Mouse (Mus musculus) forebrain, embryonic 13.5 days (tissue): ENCODE measurements around the gene Calcrl. TPM values are rescaled to one million over a fixed set of nuclear protein-coding genes. Genes with fewer than 3 reads are reported as not detected.

Source experiments
- ATAC-seq: fragments of 200-750 bp; cut with Nextera tagmentation; 2 replicates; pipeline ENCODE4 v1.8.0; 2017
- H3K27ac ChIP-seq: fragments of 300-500 bp; sonication (generic); 2 replicates; pipeline ENCODE4 v1.5.1; 2015; ENCODE audit warnings: inconsistent platforms, mild to moderate bottlenecking, moderate library complexity
- H3K27me3 ChIP-seq: fragments of 300-500 bp; sonication (generic); 2 replicates; pipeline ENCODE4 v1.6.1; 2015; ENCODE audit warnings: mild to moderate bottlenecking, inconsistent platforms
- H3K36me3 ChIP-seq: fragments of 300-500 bp; sonication (generic); 2 replicates; pipeline ENCODE4 v1.6.1; 2015; ENCODE audit warnings: mild to moderate bottlenecking, inconsistent platforms; ENCODE audit not compliant: poor library complexity, severe bottlenecking
- H3K4me1 ChIP-seq: fragments of 300-500 bp; sonication (generic); 2 replicates; pipeline ENCODE4 v1.6.1; 2015; ENCODE audit warnings: inconsistent platforms
- H3K4me2 ChIP-seq: fragments of 300-500 bp; sonication (generic); 2 replicates; pipeline ENCODE4 v1.6.1; 2015; ENCODE audit warnings: inconsistent platforms, mild to moderate bottlenecking, moderate library complexity
- H3K4me3 ChIP-seq: fragments of 300-500 bp; sonication (generic); 2 replicates; pipeline ENCODE4 v1.5.1; 2015; ENCODE audit warnings: mild to moderate bottlenecking, inconsistent platforms
- H3K9ac ChIP-seq: fragments of 300-500 bp; sonication (generic); 2 replicates; pipeline ENCODE4 v1.6.1; 2015; ENCODE audit warnings: mild to moderate bottlenecking, inconsistent platforms
- H3K9me3 ChIP-seq: fragments of 300-500 bp; sonication (generic); replicated peaks from 2 replicates; pipeline ENCODE4 v1.6.1; 2016; ENCODE audit warnings: inconsistent platforms
- WGBS: fragments of 180-500 bp; shearing (Covaris S2); methylation state at CpG from one replicate; pipeline ENCODE4 v1.1.7; 2015; 5-methylcytosine and 5-hydroxymethylcytosine counted together
- polyA plus RNA-seq: library from polyadenylated mRNA; unstranded; fragments of >200 nt; fragmentation: Nextera tagmentation; extraction: Ambion mirVana; gene quantifications from 2 replicates; pipeline ENCODE4 v1.2.1, GENCODE M21; 2015

Gene Calcrl
- polyA plus RNA-seq, 1 experiment from 2014 or later: 5.7 TPM

DNA sequence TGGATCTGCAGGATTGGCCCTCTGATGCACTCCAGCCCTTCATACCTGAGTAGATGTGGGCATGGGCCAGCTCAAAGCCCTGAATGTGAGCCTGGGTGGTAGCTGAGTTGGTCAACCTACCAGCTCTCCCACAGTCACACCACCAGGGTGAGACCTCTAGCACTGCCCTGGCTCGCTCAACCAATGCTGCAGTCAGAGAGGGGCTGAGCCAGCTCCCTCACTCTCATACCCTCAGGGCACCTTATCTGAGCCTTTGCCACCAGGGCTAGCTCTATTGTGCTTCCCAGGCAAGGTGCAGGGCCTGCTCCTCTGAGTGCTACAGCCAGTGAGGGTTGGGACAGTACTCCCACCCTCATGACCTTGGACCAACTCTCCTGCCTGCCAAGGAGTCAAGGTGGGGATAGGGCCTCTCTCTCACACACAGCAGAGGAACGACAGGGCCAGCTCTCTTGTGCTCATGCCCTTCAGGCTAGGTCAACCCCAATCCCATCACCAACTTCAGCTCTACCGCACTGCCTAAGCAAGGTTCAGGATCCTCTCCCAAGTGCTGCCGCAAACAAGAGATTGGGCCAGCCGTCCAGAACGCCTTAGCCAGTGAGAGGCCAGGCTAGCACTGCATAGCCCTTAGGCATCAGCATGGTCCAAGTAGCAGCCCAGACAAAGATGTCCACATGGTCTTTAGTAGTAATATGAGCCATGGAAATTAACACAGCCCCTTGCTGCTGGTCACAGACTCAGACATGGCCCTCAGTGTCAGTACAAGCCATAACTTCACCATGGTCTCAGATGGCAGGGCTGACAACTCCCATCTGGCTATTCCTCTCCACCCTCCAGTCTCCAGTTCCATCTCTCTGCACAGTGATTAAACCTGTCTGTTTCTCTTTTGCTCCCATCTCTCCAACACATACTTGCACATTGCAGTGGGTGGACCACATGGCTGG, 62.2 kb downstream of the Calcrl start:
- ATAC-seq: 0 out of 2 replicates have a peak, but pooled peaks have one; percentile 4
- Histone ChIP-seq H3K4me3 (no peak overlapping the region), H3K9ac (no peak overlapping the region), H3K27ac (no peak overlapping the region), H3K9me3 (no peaks in the 10 kb centered on the region), H3K27me3 (no peaks in the 10 kb centered on the region), H3K4me2 (no peak overlapping the region), H3K4me1 (no peaks in the 10 kb centered on the region), H3K36me3 (no peaks in the 10 kb centered on the region)
- 92% methylated on average over 6 of the region's 6 CpGs for WGBS

DNA sequence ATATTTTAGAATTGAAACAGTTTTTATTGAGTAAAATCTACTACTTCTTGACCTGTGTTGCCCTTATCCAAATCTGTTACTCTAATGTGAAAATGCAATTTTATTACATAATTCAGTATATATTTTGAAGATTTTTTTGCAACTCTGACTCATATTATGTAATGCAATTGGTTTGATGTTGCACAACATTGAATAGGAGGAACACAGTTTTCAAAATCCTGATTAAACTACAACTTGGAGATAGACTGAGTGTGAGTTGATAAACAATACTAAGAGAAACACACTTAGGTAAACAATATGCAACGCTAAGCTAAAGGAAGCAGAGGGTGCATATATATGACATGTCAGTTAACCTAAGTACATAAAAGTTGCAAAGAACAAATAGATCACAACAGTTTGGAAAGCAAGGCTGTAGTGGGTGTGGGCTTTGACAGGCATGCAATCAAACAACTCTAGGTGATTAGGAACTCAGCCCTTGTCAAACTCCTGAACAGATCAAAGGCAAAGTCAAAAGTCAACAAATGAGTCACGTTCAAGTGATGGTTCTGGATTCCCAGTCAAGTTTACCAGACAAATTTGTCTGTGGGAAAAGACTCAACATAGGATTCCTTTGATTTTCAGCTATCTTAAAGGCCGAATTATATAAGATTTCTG, 66.4 kb downstream of the Calcrl start:
- H3K4me2 ChIP-seq: no peak overlapping the region
- H3K9me3 ChIP-seq: no peaks in the 10 kb centered on the region
- no peaks in the 10 kb centered on the region for H3K4me1 ChIP-seq
- no peak overlapping the region for H3K27ac ChIP-seq
- no peaks in the 10 kb centered on the region for H3K27me3 ChIP-seq
- ATAC-seq: no peak
- no peak overlapping the region for H3K4me3 ChIP-seq
- H3K9ac ChIP-seq: no peak overlapping the region
- WGBS: 78% methylated on average over 3 of the region's 3 CpGs
- no peaks in the 10 kb centered on the region for H3K36me3 ChIP-seq

DNA sequence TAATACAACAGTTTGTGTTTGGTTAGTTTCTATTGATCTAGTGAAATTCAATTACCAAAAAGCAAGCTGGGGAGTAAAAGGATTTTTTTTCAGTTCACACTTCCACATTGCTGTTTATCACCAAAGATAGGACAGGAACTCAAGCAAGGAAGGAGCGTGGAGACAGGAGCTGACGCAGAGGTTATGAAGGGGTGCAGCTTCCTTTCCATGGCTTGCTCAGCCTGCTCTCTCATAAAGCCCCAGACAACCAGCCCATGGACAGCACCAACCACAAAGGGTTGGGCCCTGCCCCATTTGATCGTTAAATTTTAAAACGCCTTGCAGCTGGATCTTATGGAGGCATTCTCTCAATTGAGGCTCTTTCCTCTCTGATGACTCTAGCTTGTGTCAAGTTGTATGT, 69.9 kb downstream of the Calcrl start:
- Histone ChIP-seq H3K9me3 (no peaks in the 10 kb centered on the region), H3K4me1 (no peaks in the 10 kb centered on the region), H3K4me3 (no peak overlapping the region), H3K27ac (no peak overlapping the region), H3K9ac (no peak overlapping the region), H3K36me3 (no peaks in the 10 kb centered on the region), H3K27me3 (no peaks in the 10 kb centered on the region), H3K4me2 (no peak overlapping the region)
- WGBS: 87% methylated on average over 4 of the region's 4 CpGs
- ATAC-seq: no peak

DNA sequence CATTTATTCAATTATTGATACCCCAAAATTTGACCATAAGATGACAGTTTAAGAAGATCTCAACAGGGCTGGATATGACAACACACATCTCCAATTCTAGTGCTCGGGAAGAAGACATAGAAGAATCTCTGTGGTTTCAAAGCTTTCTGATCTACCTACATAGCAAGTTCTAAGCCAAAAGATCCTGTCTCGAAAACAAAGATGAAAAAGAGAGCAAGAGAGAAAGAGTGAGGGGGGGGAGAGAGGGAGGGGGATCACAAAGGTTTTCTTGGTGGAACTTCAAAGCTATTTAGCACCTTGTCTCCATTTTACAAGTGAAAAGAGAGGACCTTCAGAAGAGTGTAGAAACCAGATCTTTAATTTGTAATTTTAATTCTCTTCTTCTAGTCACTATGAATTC, 77.8 kb downstream of the Calcrl start:
- H3K4me3 ChIP-seq: no peak overlapping the region
- H3K4me2 ChIP-seq: no peak overlapping the region
- WGBS: 72% methylated on average over 2 of the region's 2 CpGs
- ATAC-seq: no peak
- no peaks in the 10 kb centered on the region for H3K4me1 ChIP-seq
- no peaks in the 10 kb centered on the region for H3K27me3 ChIP-seq
- H3K36me3 ChIP-seq: no peaks in the 10 kb centered on the region
- no peak overlapping the region for H3K27ac ChIP-seq
- no peaks in the 10 kb centered on the region for H3K9me3 ChIP-seq
- H3K9ac ChIP-seq: no peak overlapping the region

DNA sequence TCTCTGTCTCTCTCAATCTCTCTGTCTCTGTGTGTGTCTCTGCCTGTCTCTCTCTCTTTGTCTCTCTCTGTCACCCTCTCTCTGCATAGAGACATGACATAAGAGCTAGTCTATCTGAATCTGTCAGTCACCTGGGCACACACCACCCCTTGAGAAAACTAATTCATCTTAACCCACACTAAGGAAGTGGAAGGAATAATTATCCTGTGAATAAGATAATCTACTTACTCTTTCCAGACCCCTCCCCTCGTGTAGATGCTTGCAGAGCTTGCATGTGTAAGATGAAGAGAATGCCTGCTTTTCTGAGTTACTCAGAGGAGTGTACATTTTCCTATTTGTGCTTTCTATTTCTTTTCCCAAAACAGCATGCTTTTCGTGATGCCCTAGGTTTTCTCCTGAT, 81.5 kb downstream of the Calcrl start:
- no peak overlapping the region for H3K4me2 ChIP-seq
- H3K27me3 ChIP-seq: no peaks in the 10 kb centered on the region
- 65% methylated on average over 2 of the region's 2 CpGs for WGBS
- no peak overlapping the region for H3K27ac ChIP-seq
- no peaks in the 10 kb centered on the region for H3K36me3 ChIP-seq
- no peak overlapping the region for H3K9ac ChIP-seq
- H3K4me1 ChIP-seq: no peaks in the 10 kb centered on the region
- H3K9me3 ChIP-seq: no peaks in the 10 kb centered on the region
- 0 out of 2 replicates have a peak, but pooled peaks have one; percentile 38 for ATAC-seq
- no peak overlapping the region for H3K4me3 ChIP-seq

DNA sequence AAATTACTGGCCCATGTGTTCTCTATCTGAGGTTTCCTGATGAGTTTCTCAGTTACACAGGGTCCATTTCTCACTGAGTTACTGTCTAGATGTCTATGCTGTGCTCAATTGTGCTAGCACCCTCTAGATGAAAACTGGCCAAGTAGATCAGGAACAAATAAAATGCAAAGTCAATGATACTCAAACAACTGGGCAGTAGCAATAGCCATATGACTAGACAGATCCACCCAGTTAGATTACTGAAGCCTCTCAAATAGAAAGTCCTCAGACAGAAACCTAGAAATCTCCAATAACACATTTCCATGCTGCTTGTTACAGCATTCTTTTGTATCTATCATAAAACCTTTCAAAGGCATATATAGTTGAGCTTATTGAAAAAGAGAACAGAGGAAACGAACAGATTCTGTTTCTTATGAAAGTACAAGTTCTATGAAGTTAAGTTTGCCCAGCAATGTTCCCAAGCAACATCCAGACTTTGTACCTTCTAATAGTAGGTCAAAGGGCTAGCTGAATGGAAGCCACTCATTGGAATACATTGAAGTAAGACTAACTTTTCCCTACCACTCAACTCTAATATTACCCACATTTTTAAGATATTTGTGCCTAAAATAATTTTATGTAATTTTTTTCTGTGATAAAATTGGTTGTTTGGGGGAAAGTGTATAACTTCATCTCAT, 87.3 kb downstream of the Calcrl start:
- H3K4me3 ChIP-seq: no peak overlapping the region
- no peaks in the 10 kb centered on the region for H3K4me1 ChIP-seq
- 88% methylated on average over 1 of the region's 1 CpGs for WGBS
- H3K27me3 ChIP-seq: no peaks in the 10 kb centered on the region
- H3K9ac ChIP-seq: no peak overlapping the region
- no peaks in the 10 kb centered on the region for H3K36me3 ChIP-seq
- no peak overlapping the region for H3K27ac ChIP-seq
- H3K4me2 ChIP-seq: no peak overlapping the region
- no peak for ATAC-seq
- no peaks in the 10 kb centered on the region for H3K9me3 ChIP-seq

DNA sequence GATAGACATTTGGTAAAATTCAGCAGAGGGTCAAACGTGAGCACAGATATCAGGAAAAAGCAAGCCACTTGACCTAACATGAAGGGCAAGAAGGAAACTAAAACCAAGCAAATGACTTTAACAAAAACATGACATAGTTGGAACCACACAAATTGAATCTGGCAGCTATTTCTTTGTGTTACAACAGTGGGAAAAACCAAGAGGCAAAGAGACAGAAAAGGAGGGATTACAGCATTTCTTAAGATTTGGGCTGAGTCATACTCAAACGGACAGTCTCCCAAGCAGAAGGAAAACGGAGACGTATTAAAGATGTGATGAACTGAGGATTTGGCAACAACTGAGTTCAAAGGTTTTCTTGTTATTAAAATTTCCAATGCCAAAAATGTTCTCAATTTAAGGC, 88.9 kb downstream of the Calcrl start:
- H3K27me3 ChIP-seq: no peaks in the 10 kb centered on the region
- no peak for ATAC-seq
- H3K4me2 ChIP-seq: no peak overlapping the region
- no peaks in the 10 kb centered on the region for H3K4me1 ChIP-seq
- no peaks in the 10 kb centered on the region for H3K36me3 ChIP-seq
- H3K9ac ChIP-seq: no peak overlapping the region
- H3K9me3 ChIP-seq: no peaks in the 10 kb centered on the region
- 80% methylated on average over 4 of the region's 4 CpGs for WGBS
- no peak overlapping the region for H3K4me3 ChIP-seq
- no peak overlapping the region for H3K27ac ChIP-seq

DNA sequence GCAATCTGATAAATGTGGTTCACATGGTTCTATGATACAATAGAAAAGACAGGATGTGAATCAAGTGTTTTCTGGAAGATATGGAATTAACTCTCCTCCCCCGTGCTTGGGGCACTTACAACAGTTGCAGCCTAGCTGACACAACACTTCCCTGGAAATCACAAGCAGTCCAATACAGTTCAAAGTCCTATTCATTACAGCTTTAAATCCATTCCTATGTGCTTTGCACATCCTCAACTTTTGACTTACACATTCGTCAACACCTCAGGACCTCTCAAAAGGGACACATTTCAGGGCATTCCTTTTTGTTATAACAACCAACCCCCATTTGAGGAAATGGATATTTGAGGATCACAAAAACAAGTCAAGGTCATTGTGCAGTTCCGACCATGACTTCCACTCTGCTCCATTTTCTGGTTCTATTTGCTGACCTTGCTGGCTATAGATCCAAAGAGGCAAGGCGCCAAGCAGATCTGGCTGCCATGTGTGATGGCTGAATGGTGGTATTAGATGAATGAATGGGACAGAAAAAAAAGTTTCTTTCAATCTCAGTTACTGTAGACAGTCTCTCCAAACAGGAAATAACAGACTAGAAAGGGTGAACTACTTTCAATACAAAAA, 108.9 kb downstream of the Calcrl start:
- Histone ChIP-seq H3K4me1 (no peaks in the 10 kb centered on the region), H3K27ac (no peak overlapping the region), H3K9ac (no peak overlapping the region), H3K4me3 (no peak overlapping the region), H3K27me3 (no peaks in the 10 kb centered on the region), H3K36me3 (no peaks in the 10 kb centered on the region), H3K9me3 (no peaks in the 10 kb centered on the region), H3K4me2 (no peak overlapping the region)
- ATAC-seq: no peak
- WGBS: 78% methylated on average over 4 of the region's 4 CpGs

DNA sequence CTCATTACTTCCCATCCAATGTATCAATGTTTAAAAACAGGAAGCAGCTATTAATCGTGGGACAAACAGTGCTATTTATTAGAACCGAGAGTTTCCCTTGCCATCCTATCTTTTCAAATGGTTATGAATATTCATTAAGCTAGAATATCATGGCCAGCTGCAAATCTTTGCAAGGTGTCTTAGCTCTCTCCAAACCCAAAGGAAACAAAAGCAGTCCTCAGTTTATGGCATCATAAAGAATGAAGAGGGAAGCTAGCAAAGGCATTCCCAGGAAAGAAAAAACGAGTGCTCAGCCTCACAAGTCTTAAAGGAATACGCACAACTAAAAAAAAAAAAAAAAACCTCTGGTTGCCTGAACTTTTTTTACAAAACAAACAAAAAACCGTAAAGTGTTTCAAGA, 128.7 kb downstream of the Calcrl start:
- H3K27me3 ChIP-seq: no peaks in the 10 kb centered on the region
- no peak for ATAC-seq

DNA sequence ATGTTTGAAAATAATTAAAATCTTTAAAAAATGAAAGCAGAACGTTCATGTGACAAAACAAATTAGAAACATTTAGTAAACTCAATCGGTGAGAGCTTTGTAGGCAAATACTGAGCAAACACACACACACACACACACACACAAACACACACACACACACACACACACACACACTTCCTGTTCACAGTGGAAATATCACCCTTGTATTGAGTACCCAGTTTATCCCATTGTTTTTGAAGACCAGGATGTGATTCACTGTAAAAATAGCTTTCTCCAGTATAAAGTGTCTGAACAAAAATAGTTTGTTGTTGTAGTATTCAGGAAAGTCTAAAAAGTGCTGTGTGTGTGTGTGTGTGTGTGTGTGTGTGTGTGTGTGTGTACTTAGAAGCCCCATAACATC, 130.1 kb downstream of the Calcrl start:
- no peaks in the 10 kb centered on the region for H3K36me3 ChIP-seq
- 87% methylated on average over 2 of the region's 2 CpGs for WGBS
- ATAC-seq: no peak

More for the DNA sequence above, 128.7 kb downstream of the Calcrl start:
- H3K36me3 ChIP-seq: no peaks in the 10 kb centered on the region
- H3K9ac ChIP-seq: no peak overlapping the region
- no peak overlapping the region for H3K4me3 ChIP-seq
- no peaks in the 10 kb centered on the region for H3K9me3 ChIP-seq
- H3K27ac ChIP-seq: no peak overlapping the region
- 0 out of 2 replicates have a peak, but pooled peaks cover 2% of the 10 kb centered on the region for H3K4me1 ChIP-seq
- 37% methylated on average over 5 of the region's 5 CpGs for WGBS
- no peak overlapping the region for H3K4me2 ChIP-seq

DNA sequence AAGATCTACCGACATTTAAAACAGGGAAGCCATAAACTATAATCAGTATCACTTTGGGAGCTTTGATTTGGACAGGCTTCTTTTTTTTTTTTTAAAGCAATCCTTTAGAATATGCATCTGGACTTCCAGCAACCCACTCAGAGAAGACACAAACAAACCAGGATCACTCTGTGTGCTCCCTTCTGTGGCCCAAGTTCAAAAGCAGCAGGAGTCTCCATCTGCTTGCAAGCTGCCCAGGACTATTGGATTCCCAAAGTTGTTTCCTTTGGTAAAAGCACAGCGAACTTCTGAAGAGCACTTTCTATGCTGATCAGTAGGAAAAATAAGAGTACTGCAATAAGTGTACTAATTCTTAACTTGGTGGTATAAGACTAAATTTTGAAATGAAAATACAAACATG, 130.6 kb downstream of the Calcrl start:
- no peak overlapping the region for H3K9ac ChIP-seq
- H3K27ac ChIP-seq: no peak overlapping the region
- no peaks in the 10 kb centered on the region for H3K9me3 ChIP-seq
- ATAC-seq: no peak
- H3K4me2 ChIP-seq: no peak overlapping the region
- no peaks in the 10 kb centered on the region for H3K27me3 ChIP-seq
- H3K4me1 ChIP-seq: 0 out of 2 replicates have a peak, but pooled peaks cover 2% of the 10 kb centered on the region
- no peak overlapping the region for H3K4me3 ChIP-seq
- 70% methylated on average over 2 of the region's 2 CpGs for WGBS
- H3K36me3 ChIP-seq: no peaks in the 10 kb centered on the region

More for the DNA sequence above, 130.1 kb downstream of the Calcrl start:
- Histone ChIP-seq H3K9me3 (no peaks in the 10 kb centered on the region), H3K4me1 (0 out of 2 replicates have a peak, but pooled peaks cover 2% of the 10 kb centered on the region), H3K4me3 (no peak overlapping the region), H3K4me2 (no peak overlapping the region), H3K27me3 (no peaks in the 10 kb centered on the region), H3K27ac (no peak overlapping the region), H3K9ac (no peak overlapping the region)
